Mouse (Mus musculus): ENCODE results near the gene Glp2r.

Glp2r gene

GRCm38 (mm10) chr11:67728726-67729125 is 42.2 kb downstream of the Glp2r start:
- no peak for DNase-seq (ENCODE audit: low read depth, low spot score)

GRCm38 (mm10) chr11:67727095-67727494 is 43.9 kb downstream of the Glp2r start:
- no peak for DNase-seq (ENCODE audit: low read depth, low spot score)

GRCm38 (mm10) chr11:67723231-67724013 is 47.5 kb downstream of the Glp2r start:
- no peak for DNase-seq (ENCODE audit: low read depth, low spot score)

GRCm38 (mm10) chr11:67722399-67723156 is 48.4 kb downstream of the Glp2r start:
- no peak for DNase-seq (ENCODE audit: low read depth, low spot score)

GRCm38 (mm10) chr11:67721485-67721884 is 49.5 kb downstream of the Glp2r start:
- DNase-seq (ENCODE audit: low read depth, low spot score) = no peak

GRCm38 (mm10) chr11:67715382-67715781 is 55.6 kb downstream of the Glp2r start:
- DNase-seq (ENCODE audit: low read depth, low spot score) = no peak

GRCm38 (mm10) chr11:67712976-67713375 is 58.0 kb downstream of the Glp2r start:
- no peak for DNase-seq (ENCODE audit: low read depth, low spot score)

- no peak for DNase-seq (ENCODE audit: low read depth, low spot score)
Observed at GRCm38 (mm10) chr11:67694703-67695376, 76.1 kb downstream of the Glp2r start, which contains the start of gene Rcvrn. TSS of gene Rcvrn (plus strand) at chr11:67695326.

- no peak for DNase-seq (ENCODE audit: low read depth, low spot score)
Observed at GRCm38 (mm10) chr11:67686109-67686508, 84.8 kb downstream of the Glp2r start.

- DNase-seq (ENCODE audit: low read depth, low spot score) = no peak
Observed at GRCm38 (mm10) chr11:67681871-67682270, 89.1 kb downstream of the Glp2r start.

- DNase-seq (ENCODE audit: low read depth, low spot score) = no peak
Observed at GRCm38 (mm10) chr11:67679930-67680329, 91.0 kb downstream of the Glp2r start.

GRCm38 (mm10) chr11:67679300-67679699 is 91.7 kb downstream of the Glp2r start:
- DNase-seq (ENCODE audit: low read depth, low spot score) = no peak

GRCm38 (mm10) chr11:67675562-67676540 is 95.1 kb downstream of the Glp2r start:
- DNase-seq (ENCODE audit: low read depth, low spot score) = peak; percentile 70

- DNase-seq (ENCODE audit: low read depth, low spot score) = no peak
Observed at GRCm38 (mm10) chr11:67672140-67672539, 98.8 kb downstream of the Glp2r start.

GRCm38 (mm10) chr11:67670031-67670430 is 100.9 kb downstream of the Glp2r start:
- DNase-seq (ENCODE audit: low read depth, low spot score) = no peak

- no peak for DNase-seq (ENCODE audit: low read depth, low spot score)
Observed at GRCm38 (mm10) chr11:67668460-67669007, 102.4 kb downstream of the Glp2r start.

- DNase-seq (ENCODE audit: low read depth, low spot score) = no peak
Observed at GRCm38 (mm10) chr11:67667531-67668332, 103.2 kb downstream of the Glp2r start.

GRCm38 (mm10) chr11:67666129-67666528 is 104.8 kb downstream of the Glp2r start:
- DNase-seq (ENCODE audit: low read depth, low spot score) = no peak

- no peak for DNase-seq (ENCODE audit: low read depth, low spot score)
Observed at GRCm38 (mm10) chr11:67664918-67665317, 106.0 kb downstream of the Glp2r start.

- no peak for DNase-seq (ENCODE audit: low read depth, low spot score)
Observed at GRCm38 (mm10) chr11:67664261-67664660, 106.7 kb downstream of the Glp2r start.
